Mouse (Mus musculus): ENCODE measurements at regions not wholly inside any gene's neighbourhood (a gene's known extent, or its start where the extent isn't known, plus 50 kb on each side); places are given as distances from the start of the nearest gene placed in this dataset.

DNA sequence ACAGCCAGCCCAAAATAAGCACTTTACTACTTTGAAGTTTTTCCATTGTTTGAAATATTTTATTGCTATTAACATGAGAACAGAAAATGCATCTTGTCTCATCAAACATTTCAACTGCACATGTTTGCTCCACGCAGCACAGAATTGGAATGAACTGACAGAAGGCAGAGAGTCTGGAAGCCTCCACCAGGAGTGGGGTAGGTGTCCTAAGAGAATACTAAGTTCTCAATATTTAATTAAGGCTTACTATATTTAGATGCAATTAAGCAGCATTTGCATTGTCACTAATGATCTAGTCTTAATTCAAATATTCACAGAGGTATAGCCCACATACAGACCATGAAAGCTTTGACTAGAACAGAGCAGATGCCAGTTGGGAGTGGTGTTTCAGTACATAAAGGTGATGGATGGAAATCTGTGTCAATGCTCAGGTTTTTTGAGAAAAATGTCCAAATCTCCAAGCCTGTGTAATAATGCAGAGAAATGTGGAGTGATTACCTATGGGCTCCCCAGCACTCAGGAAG is 491.2 kb downstream of the Tm4sf1 start:
- no peak overlapping the region for H3K4me3 ChIP-seq
- no peaks in the 10 kb centered on the region for H3K27me3 ChIP-seq (ENCODE audit: control insufficient read depth, insufficient read depth, low read length)
- intact Hi-C loops (cut with DNase I): no loop called here
- DNase-seq: no peak
- no peak overlapping the region for H3K9ac ChIP-seq (ENCODE audit: low read depth, low read length)
- H3K4me1 ChIP-seq (ENCODE audit: control insufficient read depth, insufficient read depth, low read length): no peaks in the 10 kb centered on the region
- WGBS: 68% methylated on average over 1 of the region's 1 CpGs
- TF ChIP-seq CTCF (IDR thresholded peaks at IDR 0.05) (no peak), EP300 (IDR thresholded peaks at IDR 0.05; ENCODE audit: insufficient read depth, low read depth, low read length) (no peak), POLR2A (IDR thresholded peaks at IDR 0.05; ENCODE audit: insufficient read depth, low read depth, low read length) (no peak)
- no peaks in the 10 kb centered on the region for H3K36me3 ChIP-seq (ENCODE audit: control insufficient read depth, insufficient read depth, low read length)
- H3K27ac ChIP-seq: no peak overlapping the region
- H3K79me2 ChIP-seq (replicated peaks; ENCODE audit: control insufficient read depth, insufficient read depth, low read length): no peaks in the 10 kb centered on the region

DNA sequence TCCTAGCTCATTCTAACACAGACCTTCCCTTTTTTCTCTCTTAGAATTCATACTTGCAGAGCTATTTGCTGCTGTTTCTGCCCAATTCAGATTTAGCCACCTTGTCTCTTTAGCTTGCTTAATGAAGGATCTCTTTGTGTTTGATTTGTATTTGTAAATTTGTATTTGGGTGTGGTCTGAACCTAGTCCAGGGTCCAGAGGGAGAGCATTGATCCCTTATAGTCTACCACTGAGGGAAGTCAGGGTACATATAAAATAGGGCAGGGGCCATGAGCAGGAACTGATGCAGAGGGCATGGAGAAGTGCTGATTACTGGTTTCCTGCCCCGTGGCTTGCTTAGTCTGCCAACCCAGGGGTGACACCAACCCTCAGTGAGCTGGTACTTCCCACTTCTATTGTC is 508.7 kb downstream of the Tm4sf1 start:
- intact Hi-C loops (cut with DNase I): no loop called here
- DNase-seq: no peak
- 58% methylated on average over 1 of the region's 1 CpGs for WGBS

DNA sequence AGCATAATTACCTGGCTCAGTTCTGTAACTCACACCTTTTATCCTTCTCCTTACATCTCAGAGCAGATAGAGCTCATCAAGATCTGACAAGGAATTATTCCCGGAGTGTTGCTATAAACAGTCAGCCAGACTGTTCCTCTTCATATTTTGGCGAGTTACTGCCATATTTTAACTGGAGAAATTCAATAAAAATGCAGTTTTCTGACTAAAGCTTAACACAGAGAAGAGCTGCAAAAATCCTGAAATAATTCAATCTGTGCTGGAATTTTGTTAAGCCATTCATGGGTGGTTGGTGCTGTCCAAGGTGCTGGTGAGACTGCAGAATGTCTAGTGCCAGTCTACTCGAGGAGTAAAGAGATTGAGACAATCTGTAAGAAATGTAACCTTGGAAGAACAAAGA is 512.6 kb downstream of the Tm4sf1 start:
- Histone ChIP-seq H3K79me2 (replicated peaks; ENCODE audit: control insufficient read depth, insufficient read depth, low read length) (no peaks in the 10 kb centered on the region), H3K9ac (ENCODE audit: low read depth, low read length) (no peak overlapping the region), H3K36me3 (ENCODE audit: control insufficient read depth, insufficient read depth, low read length) (no peaks in the 10 kb centered on the region), H3K4me3 (no peak overlapping the region), H3K27me3 (ENCODE audit: control insufficient read depth, insufficient read depth, low read length) (no peaks in the 10 kb centered on the region), H3K4me1 (ENCODE audit: control insufficient read depth, insufficient read depth, low read length) (no peaks in the 10 kb centered on the region), H3K27ac (no peak overlapping the region)
- intact Hi-C loops (cut with DNase I): no loop called here
- TF ChIP-seq CTCF (IDR thresholded peaks at IDR 0.05) (no peak), POLR2A (IDR thresholded peaks at IDR 0.05; ENCODE audit: insufficient read depth, low read depth, low read length) (no peak), EP300 (IDR thresholded peaks at IDR 0.05; ENCODE audit: insufficient read depth, low read depth, low read length) (no peak)
- DNase-seq: no peak
- 37% methylated on average over 3 of the region's 3 CpGs for WGBS

More for the DNA sequence above, 508.7 kb downstream of the Tm4sf1 start:
- H3K4me1 ChIP-seq (ENCODE audit: control insufficient read depth, insufficient read depth, low read length): no peaks in the 10 kb centered on the region
- no peaks in the 10 kb centered on the region for H3K27me3 ChIP-seq (ENCODE audit: control insufficient read depth, insufficient read depth, low read length)
- TF ChIP-seq CTCF (IDR thresholded peaks at IDR 0.05) (no peak), POLR2A (IDR thresholded peaks at IDR 0.05; ENCODE audit: insufficient read depth, low read depth, low read length) (no peak), EP300 (IDR thresholded peaks at IDR 0.05; ENCODE audit: insufficient read depth, low read depth, low read length) (no peak)
- H3K4me3 ChIP-seq: no peak overlapping the region
- H3K27ac ChIP-seq: no peak overlapping the region
- H3K79me2 ChIP-seq (replicated peaks; ENCODE audit: control insufficient read depth, insufficient read depth, low read length): no peaks in the 10 kb centered on the region
- H3K9ac ChIP-seq (ENCODE audit: low read depth, low read length): no peak overlapping the region
- H3K36me3 ChIP-seq (ENCODE audit: control insufficient read depth, insufficient read depth, low read length): no peaks in the 10 kb centered on the region

DNA sequence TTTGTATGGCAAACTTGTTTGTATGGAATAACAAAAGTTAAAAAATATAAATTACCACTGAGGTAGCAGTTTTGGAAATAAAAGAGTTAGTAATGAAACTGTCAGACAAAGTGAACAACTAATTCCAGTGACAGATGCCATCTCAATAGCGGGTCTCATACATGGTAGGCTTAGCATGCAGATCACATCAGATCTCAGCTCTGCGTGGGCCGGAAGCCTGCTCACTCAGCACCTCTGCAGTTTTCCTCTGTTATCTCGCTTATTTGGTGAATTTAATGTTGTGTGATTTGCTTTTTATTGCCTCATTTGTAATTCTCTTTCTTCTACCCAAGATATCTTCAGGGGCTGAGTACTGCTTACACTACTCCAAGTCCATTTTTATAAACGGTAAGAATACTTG is 527.9 kb downstream of the Tm4sf1 start:
- no peaks in the 10 kb centered on the region for H3K4me1 ChIP-seq (ENCODE audit: control insufficient read depth, insufficient read depth, low read length)
- intact Hi-C loops (cut with DNase I): no loop called here
- WGBS: 78% methylated on average over 5 of the region's 5 CpGs
- H3K27ac ChIP-seq: no peak overlapping the region
- no peaks in the 10 kb centered on the region for H3K36me3 ChIP-seq (ENCODE audit: control insufficient read depth, insufficient read depth, low read length)
- no peaks in the 10 kb centered on the region for H3K79me2 ChIP-seq (replicated peaks; ENCODE audit: control insufficient read depth, insufficient read depth, low read length)
- H3K9ac ChIP-seq (ENCODE audit: low read depth, low read length): no peak overlapping the region
- no peaks in the 10 kb centered on the region for H3K27me3 ChIP-seq (ENCODE audit: control insufficient read depth, insufficient read depth, low read length)
- H3K4me3 ChIP-seq: no peak overlapping the region
- TF ChIP-seq POLR2A (IDR thresholded peaks at IDR 0.05; ENCODE audit: insufficient read depth, low read depth, low read length) (no peak), EP300 (IDR thresholded peaks at IDR 0.05; ENCODE audit: insufficient read depth, low read depth, low read length) (no peak), CTCF (IDR thresholded peaks at IDR 0.05) (no peak)
- no peak for DNase-seq

DNA sequence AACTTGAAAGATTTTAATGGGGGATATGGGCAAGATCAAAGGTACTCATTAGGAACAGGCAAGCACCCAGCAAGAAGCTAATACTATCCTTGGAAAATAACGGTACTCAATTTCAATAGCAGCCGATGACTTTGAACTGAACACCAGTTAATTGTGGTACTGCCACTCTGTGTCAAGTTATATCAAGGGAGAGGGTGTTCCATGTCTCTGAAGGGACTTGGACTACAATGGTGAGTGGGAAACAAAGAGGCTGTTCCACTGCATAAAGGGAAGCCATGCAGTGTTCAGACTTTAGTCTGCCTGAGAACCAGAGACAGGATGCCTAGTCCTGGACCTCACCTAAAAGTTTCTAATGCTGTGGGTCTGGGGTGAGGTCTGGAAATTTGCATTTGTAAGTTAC is 531.6 kb downstream of the Tm4sf1 start:
- H3K9ac ChIP-seq (ENCODE audit: low read depth, low read length): no peak overlapping the region
- WGBS: 85% methylated on average over 2 of the region's 2 CpGs
- no peaks in the 10 kb centered on the region for H3K36me3 ChIP-seq (ENCODE audit: control insufficient read depth, insufficient read depth, low read length)
- no peak overlapping the region for H3K4me3 ChIP-seq
- no peaks in the 10 kb centered on the region for H3K79me2 ChIP-seq (replicated peaks; ENCODE audit: control insufficient read depth, insufficient read depth, low read length)
- TF ChIP-seq CTCF (IDR thresholded peaks at IDR 0.05) (no peak), EP300 (IDR thresholded peaks at IDR 0.05; ENCODE audit: insufficient read depth, low read depth, low read length) (no peak), POLR2A (IDR thresholded peaks at IDR 0.05; ENCODE audit: insufficient read depth, low read depth, low read length) (no peak)
- H3K27ac ChIP-seq: no peak overlapping the region
- intact Hi-C loops (cut with DNase I): no loop called here
- no peaks in the 10 kb centered on the region for H3K27me3 ChIP-seq (ENCODE audit: control insufficient read depth, insufficient read depth, low read length)
- DNase-seq: no peak
- H3K4me1 ChIP-seq (ENCODE audit: control insufficient read depth, insufficient read depth, low read length): no peaks in the 10 kb centered on the region

DNA sequence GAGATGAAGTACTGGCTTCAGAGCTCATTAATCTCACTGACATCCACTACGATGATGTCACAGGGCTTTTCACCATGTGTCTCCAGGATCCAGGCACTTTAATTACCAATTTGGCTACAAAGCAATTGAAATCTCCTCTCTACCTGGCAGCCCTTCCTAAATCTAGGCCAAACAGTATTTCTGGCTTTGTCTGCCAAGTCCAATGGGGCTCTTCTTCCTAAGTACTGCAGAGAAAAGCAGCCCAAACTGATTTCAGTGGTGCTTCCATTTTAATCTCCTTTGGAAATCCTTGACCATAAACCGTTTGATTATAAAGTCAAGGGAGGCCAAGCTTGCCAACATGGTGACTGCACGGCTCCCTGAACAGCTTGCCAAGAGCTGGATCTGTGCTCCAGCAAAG is 534.7 kb downstream of the Tm4sf1 start:
- no peak for DNase-seq

More for the DNA sequence above, 534.7 kb downstream of the Tm4sf1 start:
- intact Hi-C loops (cut with DNase I): no loop called here
- no peak overlapping the region for H3K4me3 ChIP-seq
- no peaks in the 10 kb centered on the region for H3K79me2 ChIP-seq (replicated peaks; ENCODE audit: control insufficient read depth, insufficient read depth, low read length)
- no peak overlapping the region for H3K27ac ChIP-seq
- H3K27me3 ChIP-seq (ENCODE audit: control insufficient read depth, insufficient read depth, low read length): no peaks in the 10 kb centered on the region
- no peak overlapping the region for H3K9ac ChIP-seq (ENCODE audit: low read depth, low read length)
- WGBS: 72% methylated on average over 3 of the region's 3 CpGs
- TF ChIP-seq CTCF (IDR thresholded peaks at IDR 0.05): no peak
- TF ChIP-seq POLR2A (IDR thresholded peaks at IDR 0.05; ENCODE audit: insufficient read depth, low read depth, low read length): no peak
- no peak for TF ChIP-seq EP300 (IDR thresholded peaks at IDR 0.05; ENCODE audit: insufficient read depth, low read depth, low read length)
- H3K36me3 ChIP-seq (ENCODE audit: control insufficient read depth, insufficient read depth, low read length): no peaks in the 10 kb centered on the region
- no peaks in the 10 kb centered on the region for H3K4me1 ChIP-seq (ENCODE audit: control insufficient read depth, insufficient read depth, low read length)
